Comparison of ENCODE assay signal across 13 mouse cellular contexts in the genomic region with DNA sequence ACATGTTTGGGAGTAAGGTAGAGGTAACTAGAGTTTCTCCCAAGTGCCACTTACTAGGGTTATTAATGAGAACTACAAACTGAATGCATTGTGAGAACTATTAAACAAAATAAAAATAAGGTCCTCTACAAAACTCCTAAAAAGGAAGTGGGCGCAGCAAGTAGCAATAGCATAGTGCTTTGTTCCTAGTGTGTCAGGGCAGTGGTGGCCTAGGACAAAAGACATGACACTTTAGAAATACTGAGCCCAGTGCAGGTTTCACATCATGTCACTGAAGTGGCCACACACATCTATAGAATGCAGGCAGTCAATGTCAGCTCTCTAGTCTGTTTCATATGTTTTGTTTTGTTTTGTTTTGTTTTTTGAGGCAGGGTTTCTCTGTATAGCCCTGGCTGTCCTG.
"Had no signal": no experiment of that assay in that cellular context is flagged by ENCODE, and none has a peak within 500 bp of the region (broad histone marks: within the 10 kb centered on the region; RNA-seq: fewer than 3 reads in every experiment).

No protein-coding gene starts in this region.

- H3K9ac ChIP-seq: limb, embryonic 15.5 days; liver, embryonic 13.5 days; midbrain, embryonic 12.5 days; neural tube, embryonic 15.5 days had no signal

- H3K4me1 ChIP-seq: limb, embryonic 15.5 days; liver, embryonic 13.5 days; midbrain, embryonic 12.5 days; neural tube, embryonic 15.5 days had no signal

- H3K9me3 ChIP-seq: limb, embryonic 15.5 days; megakaryocyte, embryonic 14.5 days; midbrain, embryonic 12.5 days; neural tube, embryonic 15.5 days had no signal

- DNase-seq: kidney, adult 11 months; kidney, postnatal 14 days; liver, embryonic 13.5 days; lung, adult 18-20 months; lung, postnatal 36 days; right cerebral cortex, postnatal 4 days; thymus, postnatal 36 days had no signal

- H3K27ac ChIP-seq: left cerebral cortex, adult 2 months; limb, embryonic 15.5 days; liver, embryonic 13.5 days; midbrain, embryonic 12.5 days; neural tube, embryonic 15.5 days had no signal

- H3K4me2 ChIP-seq: limb, embryonic 15.5 days; liver, embryonic 13.5 days; midbrain, embryonic 12.5 days; neural tube, embryonic 15.5 days had no signal

- H3K27me3 ChIP-seq: limb, embryonic 15.5 days; liver, embryonic 13.5 days; megakaryocyte, embryonic 14.5 days; midbrain, embryonic 12.5 days; neural tube, embryonic 15.5 days had no signal

- H3K4me3 ChIP-seq: left cerebral cortex, adult 2 months; limb, embryonic 15.5 days; liver, embryonic 13.5 days; megakaryocyte, embryonic 14.5 days; midbrain, embryonic 12.5 days; myocyte; neural tube, embryonic 15.5 days had no signal

- H3K36me3 ChIP-seq: limb, embryonic 15.5 days; liver, embryonic 13.5 days; midbrain, embryonic 12.5 days; neural tube, embryonic 15.5 days had no signal
